Mouse (Mus musculus) E14TG2a.4 (cell line): ENCODE measurements around the gene Prpf38b.

ENCODE experiments used
- H3K27me3 ChIP-seq: 2 replicates; pipeline ENCODE4 v1.6.1; 2014; ENCODE audit warnings: low read length, control low read depth; ENCODE audit not compliant: insufficient read depth
- H3K36me3 ChIP-seq: 2 replicates; pipeline ENCODE4 v1.6.1; 2014; ENCODE audit warnings: low read length, control low read depth; ENCODE audit not compliant: insufficient read depth
- H3K4me1 ChIP-seq: replicated peaks from 2 replicates; pipeline ENCODE4 v1.6.1; 2014; ENCODE audit warnings: low read depth, low read length, control low read depth
- H3K4me3 ChIP-seq: replicated peaks from 2 replicates; pipeline ENCODE4 v1.5.1; 2014; ENCODE audit warnings: mild to moderate bottlenecking, low read length
- H3K9me3 ChIP-seq: 2 replicates; pipeline ENCODE4 v1.6.1; 2014; ENCODE audit warnings: low read length, control low read depth
- CTCF ChIP-seq: conservative IDR thresholded peaks from 2 replicates; pipeline ENCODE4 v1.5.1; 2014; ENCODE audit warnings: low read length
- NANOG ChIP-seq: IDR thresholded peaks from 2 replicates; pipeline ENCODE4 v1.6.1; 2014; ENCODE audit warnings: borderline replicate concordance, low read length, mixed read lengths
- POU5F1 ChIP-seq: IDR thresholded peaks from 2 replicates; pipeline ENCODE4 v1.6.1; 2014; ENCODE audit warnings: low read length, borderline replicate concordance

Prpf38b gene

GRCm38 (mm10) chr3:108915999-108916398, 4.5 kb upstream of the Prpf38b start:
- Histone ChIP-seq H3K4me3 (no peak overlapping the region), H3K27me3 (0 out of 2 replicates have a peak, but pooled peaks cover 2% of the 10 kb centered on the region)

GRCm38 (mm10) chr3:108911081-108911547, 413 bp downstream of the Prpf38b start:
- peaks cover 41% of the 10 kb centered on the region for H3K36me3 ChIP-seq
- no peaks in the 10 kb centered on the region for H3K27me3 ChIP-seq
- H3K4me1 ChIP-seq: peaks cover 35% of the 10 kb centered on the region
- H3K9me3 ChIP-seq: peaks cover 24% of the 10 kb centered on the region; the same call in 1 of the 2 replicates
- TF ChIP-seq POU5F1: no peak
- H3K4me3 ChIP-seq: peak overlapping the region; percentile 94

More at GRCm38 (mm10) chr3:108915999-108916398, 4.5 kb upstream of the Prpf38b start:
- TF ChIP-seq NANOG (no peak), POU5F1 (no peak), CTCF (no peak)
- H3K36me3 ChIP-seq: no peaks in the 10 kb centered on the region
- H3K4me1 ChIP-seq: peaks cover 27% of the 10 kb centered on the region
- no peaks in the 10 kb centered on the region for H3K9me3 ChIP-seq

- Histone ChIP-seq H3K27me3 (no peaks in the 10 kb centered on the region), H3K9me3 (peaks cover 28% of the 10 kb centered on the region; the same call in 1 of the 2 replicates), H3K4me1 (peaks cover 35% of the 10 kb centered on the region), H3K4me3 (peak overlapping the region; percentile 94), H3K36me3 (peaks cover 47% of the 10 kb centered on the region)
- TF ChIP-seq CTCF: no peak
- TF ChIP-seq NANOG: no peak
- TF ChIP-seq POU5F1: no peak
Observed at GRCm38 (mm10) chr3:108910303-108911080, 1.0 kb downstream of the Prpf38b start.

GRCm38 (mm10) chr3:108902934-108903333, 8.6 kb downstream of the Prpf38b start:
- H3K4me1 ChIP-seq: peaks cover 11% of the 10 kb centered on the region; the same call in 1 of the 2 replicates
- TF ChIP-seq NANOG (no peak), POU5F1 (no peak), CTCF (no peak)
- no peaks in the 10 kb centered on the region for H3K27me3 ChIP-seq
- peaks cover 40% of the 10 kb centered on the region for H3K9me3 ChIP-seq
- H3K36me3 ChIP-seq: peaks cover 74% of the 10 kb centered on the region
- H3K4me3 ChIP-seq: no peak overlapping the region

- Histone ChIP-seq H3K27me3 (no peaks in the 10 kb centered on the region), H3K9me3 (peaks cover 32% of the 10 kb centered on the region), H3K36me3 (peaks cover 65% of the 10 kb centered on the region), H3K4me3 (no peak overlapping the region), H3K4me1 (peaks cover 11% of the 10 kb centered on the region; the same call in 1 of the 2 replicates)
- TF ChIP-seq POU5F1 (no peak), NANOG (no peak), CTCF (no peak; the same call in 1 of the 2 replicates)
Observed at GRCm38 (mm10) chr3:108902038-108902437, 9.5 kb downstream of the Prpf38b start.

GRCm38 (mm10) chr3:108900681-108901080, 10.8 kb downstream of the Prpf38b start:
- TF ChIP-seq NANOG (no peak), CTCF (no peak), POU5F1 (no peak)
- Histone ChIP-seq H3K9me3 (peaks cover 26% of the 10 kb centered on the region), H3K36me3 (peaks cover 51% of the 10 kb centered on the region), H3K4me1 (peaks cover 11% of the 10 kb centered on the region; the same call in 1 of the 2 replicates), H3K27me3 (no peaks in the 10 kb centered on the region), H3K4me3 (no peak overlapping the region)

GRCm38 (mm10) chr3:108900147-108900546, 11.4 kb downstream of the Prpf38b start:
- TF ChIP-seq NANOG (no peak), POU5F1 (no peak), CTCF (no peak)
- Histone ChIP-seq H3K4me1 (peaks cover 11% of the 10 kb centered on the region; the same call in 1 of the 2 replicates), H3K4me3 (no peak overlapping the region), H3K9me3 (peaks cover 22% of the 10 kb centered on the region), H3K36me3 (peaks cover 46% of the 10 kb centered on the region), H3K27me3 (no peaks in the 10 kb centered on the region)

GRCm38 (mm10) chr3:108898640-108899039, 12.9 kb downstream of the Prpf38b start:
- peaks cover 31% of the 10 kb centered on the region for H3K36me3 ChIP-seq
- no peak overlapping the region for H3K4me3 ChIP-seq
- no peak for TF ChIP-seq CTCF
- no peak for TF ChIP-seq NANOG
- TF ChIP-seq POU5F1: no peak
- no peaks in the 10 kb centered on the region for H3K27me3 ChIP-seq
- H3K9me3 ChIP-seq: peaks cover 8% of the 10 kb centered on the region; the same call in 1 of the 2 replicates
- H3K4me1 ChIP-seq: peaks cover 8% of the 10 kb centered on the region; the same call in 1 of the 2 replicates
